Mouse (Mus musculus): ENCODE measurements at regions not wholly inside any gene's neighbourhood (a gene's known extent, or its start where the extent isn't known, plus 50 kb on each side); places are given as distances from the start of the nearest gene placed in this dataset.

DNA sequence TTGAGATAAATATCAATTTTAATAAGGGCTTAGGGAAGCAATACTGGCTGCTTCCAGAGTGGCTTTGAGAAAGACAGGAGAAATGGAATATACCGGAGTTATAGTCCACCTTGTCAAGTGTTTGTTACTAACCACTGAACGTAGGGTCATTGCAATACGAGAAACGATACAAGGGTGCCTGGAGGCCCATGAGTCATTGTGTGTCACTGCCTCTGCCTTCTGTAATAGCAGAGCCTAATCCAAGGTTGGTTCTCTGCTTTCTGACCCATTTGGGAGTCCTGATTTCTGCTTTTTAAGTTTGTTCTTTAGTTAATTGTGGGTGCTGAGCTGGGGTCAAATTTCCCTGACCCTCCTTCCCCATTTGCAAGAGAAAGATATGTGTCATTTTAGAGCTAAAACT, 382.4 kb upstream of the Arglu1 start:
- no peak for TF ChIP-seq POLR2A (IDR thresholded peaks at IDR 0.05; ENCODE audit: low read depth, low read length)
- TF ChIP-seq CTCF (IDR thresholded peaks at IDR 0.05; ENCODE audit: borderline replicate concordance, insufficient read depth, low read length) = no peak
